Mouse (Mus musculus): ENCODE measurements around the gene Tldc1. TPM values are rescaled to one million over a fixed set of nuclear protein-coding genes. Genes with fewer than 3 reads are reported as not detected.

Tldc1 gene
- 2.5 TPM for polyA plus RNA-seq (2014; fragmentation: Illumina TruSeq; extraction: RNeasy Lipid Tissue Mini Kit (QIAGEN cat#74804); ENCODE audit: low read depth, low replicate concordance)

GRCm38 (mm10) chr8:119778263-119778662 lies at the start of gene Tldc1:
TSS of gene Tldc1 (minus strand) at chr8:119778416.

Other genes starting within 250 kb of the Tldc1 start
- gene Mbtps1, start 219.7 kb downstream of the Tldc1 start, polyA plus RNA-seq (2014; fragmentation: Illumina TruSeq; extraction: RNeasy Lipid Tissue Mini Kit (QIAGEN cat#74804); ENCODE audit: low read depth, low replicate concordance), result 46.7 TPM
- gene Hsdl1, start 203.2 kb downstream of the Tldc1 start, polyA plus RNA-seq (2014; fragmentation: Illumina TruSeq; extraction: RNeasy Lipid Tissue Mini Kit (QIAGEN cat#74804); ENCODE audit: low read depth, low replicate concordance), result 11.4 TPM
- gene Dnaaf1, start 203.2 kb downstream of the Tldc1 start, polyA plus RNA-seq (2014; fragmentation: Illumina TruSeq; extraction: RNeasy Lipid Tissue Mini Kit (QIAGEN cat#74804); ENCODE audit: low read depth, low replicate concordance), result 0.19 TPM
- not detected for gene Taf1c, start 173.2 kb downstream of the Tldc1 start, polyA plus RNA-seq (2014; fragmentation: Illumina TruSeq; extraction: RNeasy Lipid Tissue Mini Kit (QIAGEN cat#74804); ENCODE audit: low read depth, low replicate concordance)
- gene Adad2, start 165.7 kb downstream of the Tldc1 start, polyA plus RNA-seq (2014; fragmentation: Illumina TruSeq; extraction: RNeasy Lipid Tissue Mini Kit (QIAGEN cat#74804); ENCODE audit: low read depth, low replicate concordance), result not detected
- gene Kcng4, start 142.7 kb downstream of the Tldc1 start, polyA plus RNA-seq (2014; fragmentation: Illumina TruSeq; extraction: RNeasy Lipid Tissue Mini Kit (QIAGEN cat#74804); ENCODE audit: low read depth, low replicate concordance), result 0.09 TPM
- 5.8 TPM for gene Wfdc1, start 112.1 kb downstream of the Tldc1 start, polyA plus RNA-seq (2014; fragmentation: Illumina TruSeq; extraction: RNeasy Lipid Tissue Mini Kit (QIAGEN cat#74804); ENCODE audit: low read depth, low replicate concordance)
- 0.85 TPM for gene Atp2c2, start 78.4 kb downstream of the Tldc1 start, polyA plus RNA-seq (2014; fragmentation: Illumina TruSeq; extraction: RNeasy Lipid Tissue Mini Kit (QIAGEN cat#74804); ENCODE audit: low read depth, low replicate concordance)
- 1.4 TPM for gene Cotl1, start 62.1 kb upstream of the Tldc1 start, polyA plus RNA-seq (2014; fragmentation: Illumina TruSeq; extraction: RNeasy Lipid Tissue Mini Kit (QIAGEN cat#74804); ENCODE audit: low read depth, low replicate concordance)
- gene Klhl36, start 83.8 kb upstream of the Tldc1 start, polyA plus RNA-seq (2014; fragmentation: Illumina TruSeq; extraction: RNeasy Lipid Tissue Mini Kit (QIAGEN cat#74804); ENCODE audit: low read depth, low replicate concordance), result not detected
- gene Usp10, start 131.9 kb upstream of the Tldc1 start, polyA plus RNA-seq (2014; fragmentation: Illumina TruSeq; extraction: RNeasy Lipid Tissue Mini Kit (QIAGEN cat#74804); ENCODE audit: low read depth, low replicate concordance), result 18.4 TPM
- 3.8 TPM for gene Gm20388, start 132.4 kb upstream of the Tldc1 start, polyA plus RNA-seq (2014; fragmentation: Illumina TruSeq; extraction: RNeasy Lipid Tissue Mini Kit (QIAGEN cat#74804); ENCODE audit: low read depth, low replicate concordance)
- gene Crispld2, start 214.0 kb upstream of the Tldc1 start, polyA plus RNA-seq (2014; fragmentation: Illumina TruSeq; extraction: RNeasy Lipid Tissue Mini Kit (QIAGEN cat#74804); ENCODE audit: low read depth, low replicate concordance), result 6.0 TPM